9 mouse cellular contexts compared by ENCODE assay signal in the genomic region with DNA sequence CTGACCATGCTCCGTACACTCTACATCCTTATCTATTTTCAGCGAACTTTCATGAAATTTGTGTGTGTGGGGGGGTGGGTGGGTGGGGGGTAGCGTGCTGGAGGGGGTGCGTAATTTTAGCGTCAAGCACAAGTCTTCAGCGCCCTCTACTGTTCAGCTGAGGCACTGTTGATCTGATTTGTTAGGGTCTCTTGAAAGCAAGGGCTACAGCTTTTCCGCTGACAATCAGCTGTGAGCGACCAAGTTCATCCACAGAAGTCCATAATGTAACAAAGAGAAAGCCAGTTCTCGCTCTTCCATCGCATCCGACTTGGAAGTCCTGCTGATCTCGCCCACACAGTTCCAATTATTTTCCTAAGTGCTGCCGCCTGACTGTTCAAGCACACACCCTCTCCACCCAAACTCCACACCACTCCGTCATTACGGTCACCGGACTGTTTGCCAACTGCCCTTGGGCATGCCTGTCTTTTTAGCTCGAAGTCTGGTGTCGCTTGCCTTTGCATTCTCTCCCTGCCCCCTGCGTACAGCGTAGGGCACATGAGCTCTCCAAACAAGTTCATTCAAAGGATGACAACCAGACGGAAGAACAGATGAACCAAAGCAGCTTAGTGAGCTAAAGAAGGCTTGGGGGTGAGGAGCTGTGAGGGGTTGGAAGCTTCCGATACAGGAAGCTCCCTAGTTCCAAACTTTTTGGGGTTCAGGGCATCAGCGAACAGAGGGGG. TPM values are rescaled to one million over a fixed set of nuclear protein-coding genes. Genes with fewer than 3 reads are reported as not detected.
A peak's percentile ranks its signal among the peaks of the same experiment; 100 is the strongest.
DNase-seq lines count a peak whose midpoint lies in the region; ATAC-seq and TF ChIP-seq lines count a peak whose summit lies in the region.
"Had no signal": no experiment of that assay in that cellular context is flagged by ENCODE, and none has a peak within 500 bp of the region (broad histone marks: within the 10 kb centered on the region; RNA-seq: fewer than 3 reads in every experiment).

No protein-coding gene starts in this region.

- DNase-seq in CD4-positive, CD25-positive, alpha-beta regulatory T cell, adult 2 months (ENCODE audit: low read depth, low spot score): peak; percentile 44
- DNase-seq in lung, adult 2 months: peak; percentile 43
- DNase-seq in lung, postnatal 25 days (ENCODE audit: low spot score): no peak
- peak; percentile 57 to 83 for DNase-seq in layer of hippocampus, adult 18-20 months (ENCODE audit: low spot score in 2 of 2)
- no peak for DNase-seq in spleen, postnatal 36 days (ENCODE audit: low spot score in 2 of 2)

- TF ChIP-seq CTCF in lung, adult 2 months (IDR thresholded peaks at IDR 0.05; ENCODE audit: insufficient read depth, low read length): peak; percentile 60

- WGBS in lung, adult 2 months: 29% methylated on average over 23 of the region's 23 CpGs

- H3K4me3 ChIP-seq in lung, adult 2 months (replicated peaks; ENCODE audit: extremely low read depth, low read depth, low read length): no peak overlapping the region
- H3K4me3 ChIP-seq: neural tube, embryonic 12.5 days had no signal

- TF ChIP-seq POLR2A in lung, adult 2 months (IDR thresholded peaks at IDR 0.05; ENCODE audit: borderline replicate concordance, extremely low read depth, low read depth, low read length): no peak

- ATAC-seq in CD4-positive, CD25-positive, alpha-beta regulatory T cell, adult 4 months: no peak
- peak; percentile 31 for ATAC-seq in frontal cortex, adult (ENCODE audit: low TSS enrichment)
- 0 out of 2 replicates have a peak, but pooled peaks have one; percentile 47 for ATAC-seq in megakaryocyte-erythroid progenitor cell, adult 5-6 weeks (replicated peaks; ENCODE audit: low FRiP score, low TSS enrichment, poor library complexity, severe bottlenecking)

- peaks cover 4% of the 10 kb centered on the region for H3K4me1 ChIP-seq in lung, adult 2 months (ENCODE audit: control insufficient read depth, insufficient read depth, low read length)
- H3K4me1 ChIP-seq: neural tube, embryonic 12.5 days had no signal

RNA-seq across cellular contexts. Expression of a gene that starts 19.1 kb away (rescaled TPM):
- 1 to 10 TPM; 2.4 to 3.3 TPM for polyA plus RNA-seq in CD4-positive, CD25-positive, alpha-beta regulatory T cell, adult 4 months (2017; shearing (Covaris generic))
- polyA plus RNA-seq in lung, adult 2 months (2012; rRNA removed): 7.8 and 10.8 TPM in 2 replicates
- total RNA-seq in layer of hippocampus, adult 18-20 months (2021): 10 to 100 TPM; 79.0 to 87.4 TPM
- total RNA-seq in megakaryocyte-erythroid progenitor cell, adult 5-6 weeks (2014; fragmentation: Nextera tagmentation): 11.7 and 15.2 TPM in 2 replicates
- 8.7 and 15.4 TPM in 2 replicates for total RNA-seq in megakaryocyte-erythroid progenitor cell, adult 5-6 weeks (2017)

Comparison
In these comparisons a context has a peak if more than half of its experiments do, and no peak if none do; other contexts are left out.
1. DNase-seq: peak in CD4-positive, CD25-positive, alpha-beta regulatory T cell, adult 2 months (single experiment), lung, adult 2 months (single experiment) and layer of hippocampus, adult 18-20 months (2 of 2); none in lung, postnatal 25 days (single experiment) and spleen, postnatal 36 days (0 of 2).
2. RNA of a gene that starts 19.1 kb away (total RNA-seq): 79.0 to 87.4 TPM in layer of hippocampus, adult 18-20 months; 8.7 to 15.4 TPM in megakaryocyte-erythroid progenitor cell, adult 5-6 weeks; every median in the first group is over 4 times any median in the second.